Mouse (Mus musculus) embryonic facial prominence, embryonic 14.5 days (tissue): Measurements from ENCODE around the gene Lrrtm4. TPM values are rescaled to one million over a fixed set of nuclear protein-coding genes. Genes with fewer than 3 reads are reported as not detected.

ENCODE experiments used
- ATAC-seq: fragments of 200-750 bp; cut with Nextera tagmentation; 2 replicates; pipeline ENCODE4 v1.8.0; 2017; ENCODE audit warnings: low read depth, moderate number of reproducible peaks, moderate TSS enrichment
- DNase-seq: peaks from one replicate; pipeline ENCODE4 v3.0.0-alpha.2; 2015; ENCODE audit warnings: low spot score
- H3K27ac ChIP-seq: fragments of 300-500 bp; sonication (generic); replicated peaks from 2 replicates; pipeline ENCODE4 v1.5.1; 2014; ENCODE audit warnings: low read depth, mild to moderate bottlenecking, low read length, moderate library complexity
- H3K27me3 ChIP-seq: fragments of 300-500 bp; sonication (generic); replicated peaks from 2 replicates; pipeline ENCODE4 v1.6.1; 2014; ENCODE audit warnings: low read length; ENCODE audit not compliant: control insufficient read depth, insufficient read depth
- H3K36me3 ChIP-seq: fragments of 300-500 bp; sonication (generic); 2 replicates; pipeline ENCODE4 v1.6.1; 2014; ENCODE audit warnings: low read length, mixed read lengths; ENCODE audit not compliant: control insufficient read depth, insufficient read depth
- H3K4me1 ChIP-seq: fragments of 300-500 bp; sonication (generic); 2 replicates; pipeline ENCODE4 v1.6.1; 2014; ENCODE audit warnings: antibody characterized with exemption, low read length; ENCODE audit not compliant: control insufficient read depth, insufficient read depth
- H3K4me2 ChIP-seq: fragments of 300-500 bp; sonication (generic); 2 replicates; pipeline ENCODE4 v1.6.1; 2014; ENCODE audit warnings: low read depth, mild to moderate bottlenecking, low read length, moderate library complexity, mixed read lengths
- H3K4me3 ChIP-seq: fragments of 300-500 bp; sonication (generic); 2 replicates; pipeline ENCODE4 v1.5.1; 2014; ENCODE audit warnings: low read depth, mild to moderate bottlenecking, low read length
- H3K9ac ChIP-seq: fragments of 300-500 bp; sonication (generic); 2 replicates; pipeline ENCODE4 v1.6.1; 2014; ENCODE audit warnings: low read depth, mild to moderate bottlenecking, low read length, moderate library complexity, mixed read lengths
- H3K9me3 ChIP-seq: fragments of 300-500 bp; sonication (generic); 2 replicates; pipeline ENCODE4 v1.6.1; 2016; ENCODE audit warnings: low read length; ENCODE audit not compliant: control insufficient read depth
- WGBS: fragments of 180-500 bp; shearing (Covaris S2); extraction: QIAGEN DNeasy Blood & Tissue Kit; methylation state at CpG from one replicate; pipeline ENCODE4 v1.1.7; 2014; 5-methylcytosine and 5-hydroxymethylcytosine counted together
- polyA plus RNA-seq: library from polyadenylated mRNA; unstranded; fragments of >200 nt; fragmentation: Nextera tagmentation; extraction: Ambion mirVana; gene quantifications from 2 replicates; pipeline ENCODE4 v1.2.1, GENCODE M21; 2014

Lrrtm4 gene
- polyA plus RNA-seq, 1 experiment from 2014 or later = 4.1 TPM

GRCm38 (mm10) chr6:80126419-80126818, 107.7 kb downstream of the Lrrtm4 start:
- 88% methylated on average over 1 of the region's 1 CpGs for WGBS
- H3K36me3 ChIP-seq = no peaks in the 10 kb centered on the region
- H3K4me3 ChIP-seq = no peak overlapping the region
- H3K9me3 ChIP-seq = no peaks in the 10 kb centered on the region
- H3K27ac ChIP-seq = no peak overlapping the region
- ATAC-seq = no peak
- H3K9ac ChIP-seq = no peak overlapping the region
- DNase-seq = no peak
- no peaks in the 10 kb centered on the region for H3K27me3 ChIP-seq
- no peak overlapping the region for H3K4me2 ChIP-seq
- H3K4me1 ChIP-seq = no peaks in the 10 kb centered on the region

GRCm38 (mm10) chr6:80162585-80162984, 143.9 kb downstream of the Lrrtm4 start:
- no peak for DNase-seq
- H3K9me3 ChIP-seq = no peaks in the 10 kb centered on the region
- H3K4me3 ChIP-seq = no peak overlapping the region
- no peak overlapping the region for H3K27ac ChIP-seq
- no peaks in the 10 kb centered on the region for H3K4me1 ChIP-seq
- no peak for ATAC-seq
- H3K36me3 ChIP-seq = no peaks in the 10 kb centered on the region
- no peak overlapping the region for H3K9ac ChIP-seq
- no peaks in the 10 kb centered on the region for H3K27me3 ChIP-seq
- 64% methylated on average over 4 of the region's 4 CpGs for WGBS
- no peak overlapping the region for H3K4me2 ChIP-seq

GRCm38 (mm10) chr6:80181916-80182315, 163.2 kb downstream of the Lrrtm4 start:
- H3K27ac ChIP-seq = no peak overlapping the region
- no peaks in the 10 kb centered on the region for H3K36me3 ChIP-seq
- ATAC-seq = no peak
- 86% methylated on average over 1 of the region's 1 CpGs for WGBS
- DNase-seq = no peak
- H3K9me3 ChIP-seq = no peaks in the 10 kb centered on the region
- no peaks in the 10 kb centered on the region for H3K4me1 ChIP-seq
- H3K4me3 ChIP-seq = no peak overlapping the region
- no peak overlapping the region for H3K9ac ChIP-seq
- no peak overlapping the region for H3K4me2 ChIP-seq
- no peaks in the 10 kb centered on the region for H3K27me3 ChIP-seq

- Histone ChIP-seq H3K4me3 (no peak overlapping the region), H3K4me2 (no peak overlapping the region), H3K9me3 (no peaks in the 10 kb centered on the region), H3K36me3 (no peaks in the 10 kb centered on the region), H3K27ac (no peak overlapping the region), H3K9ac (no peak overlapping the region), H3K4me1 (no peaks in the 10 kb centered on the region), H3K27me3 (no peaks in the 10 kb centered on the region)
- DNase-seq (no peak), ATAC-seq (no peak)
- 91% methylated on average over 2 of the region's 2 CpGs for WGBS
Observed at GRCm38 (mm10) chr6:80182353-80182752, 163.7 kb downstream of the Lrrtm4 start.

- peak; percentile 7 for DNase-seq
- Histone ChIP-seq H3K9ac (no peak overlapping the region), H3K4me2 (no peak overlapping the region), H3K4me3 (no peak overlapping the region), H3K27ac (no peak overlapping the region), H3K36me3 (no peaks in the 10 kb centered on the region), H3K9me3 (no peaks in the 10 kb centered on the region), H3K4me1 (no peaks in the 10 kb centered on the region), H3K27me3 (no peaks in the 10 kb centered on the region)
- 67% methylated on average over 6 of the region's 6 CpGs for WGBS
- ATAC-seq = no peak; the same call in 1 of the 2 replicates
Observed at GRCm38 (mm10) chr6:80185489-80186113, 166.9 kb downstream of the Lrrtm4 start.

GRCm38 (mm10) chr6:80186791-80187190, 168.1 kb downstream of the Lrrtm4 start:
- Histone ChIP-seq H3K27me3 (no peaks in the 10 kb centered on the region), H3K9me3 (no peaks in the 10 kb centered on the region), H3K9ac (no peak overlapping the region), H3K36me3 (no peaks in the 10 kb centered on the region), H3K4me3 (no peak overlapping the region), H3K4me2 (no peak overlapping the region), H3K4me1 (no peaks in the 10 kb centered on the region), H3K27ac (no peak overlapping the region)
- DNase-seq (peak; percentile 26), ATAC-seq (peak; percentile 92; the same call in 1 of the 2 replicates)
- WGBS = 38% methylated on average over 1 of the region's 1 CpGs

GRCm38 (mm10) chr6:80209476-80209875, 190.8 kb downstream of the Lrrtm4 start:
- Histone ChIP-seq H3K4me2 (no peak overlapping the region), H3K9me3 (no peaks in the 10 kb centered on the region), H3K9ac (no peak overlapping the region), H3K27me3 (no peaks in the 10 kb centered on the region), H3K4me1 (no peaks in the 10 kb centered on the region), H3K4me3 (no peak overlapping the region), H3K36me3 (no peaks in the 10 kb centered on the region), H3K27ac (no peak overlapping the region)
- ATAC-seq = no peak
- peak; percentile 24 for DNase-seq
- WGBS = 34% methylated on average over 2 of the region's 2 CpGs

- H3K27me3 ChIP-seq = no peaks in the 10 kb centered on the region
- no peak overlapping the region for H3K27ac ChIP-seq
- H3K9me3 ChIP-seq = no peaks in the 10 kb centered on the region
- no peak for DNase-seq
- no peaks in the 10 kb centered on the region for H3K4me1 ChIP-seq
- H3K36me3 ChIP-seq = no peaks in the 10 kb centered on the region
- no peak overlapping the region for H3K4me2 ChIP-seq
- no peak overlapping the region for H3K4me3 ChIP-seq
- no peak for ATAC-seq
- WGBS = 85% methylated on average over 5 of the region's 5 CpGs
- H3K9ac ChIP-seq = no peak overlapping the region
Observed at GRCm38 (mm10) chr6:80210281-80210680, 191.6 kb downstream of the Lrrtm4 start.

- Histone ChIP-seq H3K4me3 (no peak overlapping the region), H3K27me3 (no peaks in the 10 kb centered on the region), H3K36me3 (no peaks in the 10 kb centered on the region), H3K4me2 (no peak overlapping the region), H3K9me3 (no peaks in the 10 kb centered on the region), H3K4me1 (no peaks in the 10 kb centered on the region), H3K9ac (no peak overlapping the region), H3K27ac (no peak overlapping the region)
- 90% methylated on average over 1 of the region's 1 CpGs for WGBS
- DNase-seq = no peak
- no peak for ATAC-seq
Observed at GRCm38 (mm10) chr6:80261595-80261994, 242.9 kb downstream of the Lrrtm4 start.
